Mouse (Mus musculus) G1E-ER4 (cell line): ENCODE results near the gene Tfe3. TPM values are rescaled to one million over a fixed set of nuclear protein-coding genes. Genes with fewer than 3 reads are reported as not detected.
"Not testable (repeated sequence)": the region's sequence is repeated elsewhere in the genome, so short reads cannot be mapped to it uniquely, and the experiment has no call there.

Source experiments
- GATA1 ChIP-seq: IDR thresholded peaks from one replicate; pipeline ENCODE4 v1.8.0; 2012; ENCODE audit warnings: low read length, inconsistent platforms
- polyA plus RNA-seq: library from polyadenylated mRNA; stranded (reverse); fragments of >175 nt; gene quantifications from 2 replicates; pipeline ENCODE4 v1.2.3, GENCODE M21; 2012

Gene Tfe3
- 36.2 and 43.7 TPM in 2 replicates for polyA plus RNA-seq

- no peak for TF ChIP-seq GATA1
Measured at GRCm38 (mm10) chrX:7762137-7762920, at the start of gene Tfe3. Gene Tfe3 (plus strand): TSS chrX:7762560.

- not testable (repeated sequence) for TF ChIP-seq GATA1
Measured at GRCm38 (mm10) chrX:7714135-7714899, 48.0 kb upstream of the Tfe3 start, which contains the start of gene Wdr45. Gene Wdr45 (plus strand): TSS chrX:7714333.

GRCm38 (mm10) chrX:7721514-7722281 is 40.7 kb upstream of the Tfe3 start, which contains the start of gene Gm45208:
Gene Gm45208 (plus strand): TSS chrX:7722245.
- TF ChIP-seq GATA1, result no peak

GRCm38 (mm10) chrX:7722282-7722611 is 40.1 kb upstream of the Tfe3 start:
- TF ChIP-seq GATA1, result no peak

- no peak for TF ChIP-seq GATA1
Measured at GRCm38 (mm10) chrX:7722691-7723090, 39.7 kb upstream of the Tfe3 start.

- TF ChIP-seq GATA1, result no peak
Measured at GRCm38 (mm10) chrX:7724135-7724534, 38.2 kb upstream of the Tfe3 start.

GRCm38 (mm10) chrX:7725841-7726240 is 36.5 kb upstream of the Tfe3 start:
- TF ChIP-seq GATA1, result no peak

GRCm38 (mm10) chrX:7727176-7727575 is 35.2 kb upstream of the Tfe3 start:
- no peak for TF ChIP-seq GATA1

GRCm38 (mm10) chrX:7728215-7728921 is 34.0 kb upstream of the Tfe3 start, which contains the start of gene Praf2:
Gene Praf2 (plus strand): TSS chrX:7728439.
- TF ChIP-seq GATA1, result no peak

- TF ChIP-seq GATA1, result no peak
Measured at GRCm38 (mm10) chrX:7728922-7729265, 33.5 kb upstream of the Tfe3 start.

- no peak for TF ChIP-seq GATA1
Measured at GRCm38 (mm10) chrX:7733571-7734156, 28.7 kb upstream of the Tfe3 start.

GRCm38 (mm10) chrX:7739336-7740081 is 22.9 kb upstream of the Tfe3 start:
- TF ChIP-seq GATA1, result no peak

- TF ChIP-seq GATA1, result no peak
Measured at GRCm38 (mm10) chrX:7740082-7740819, 22.1 kb upstream of the Tfe3 start.
